Mouse (Mus musculus): ENCODE measurements at regions not wholly inside any gene's neighbourhood (a gene's known extent, or its start where the extent isn't known, plus 50 kb on each side); places are given as distances from the start of the nearest gene placed in this dataset.

DNA sequence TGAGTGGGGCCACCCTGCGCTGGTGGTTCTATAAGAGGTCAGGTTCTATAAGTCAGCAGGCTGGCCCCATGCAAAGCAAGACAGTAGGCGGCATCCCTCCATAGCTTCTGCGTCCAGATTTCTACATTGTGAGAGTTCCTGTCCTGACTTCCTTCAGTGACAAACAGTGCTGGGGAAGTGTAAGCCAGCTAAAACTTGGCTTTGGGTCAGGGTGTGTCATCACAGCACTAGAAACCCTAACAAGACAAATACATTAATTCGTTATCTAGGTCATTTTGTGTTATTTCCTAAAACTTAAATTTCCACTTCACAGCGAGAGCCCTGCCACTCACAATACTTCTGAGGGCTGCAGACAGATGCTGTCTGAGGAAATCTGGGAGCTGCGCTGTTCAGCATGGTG is 181.3 kb downstream of the Ifng start:
- no peak for TF ChIP-seq RCOR1 (conservative IDR thresholded peaks at IDR 0.05; ENCODE audit: low read depth, low read length)
- no peak for TF ChIP-seq UBTF (IDR thresholded peaks at IDR 0.05; ENCODE audit: low read depth, low read length)
- TF ChIP-seq PAX5 (IDR thresholded peaks at IDR 0.05; ENCODE audit: low read length), result no peak
- TF ChIP-seq CHD1 (IDR thresholded peaks at IDR 0.05; ENCODE audit: low read depth, low read length), result no peak
- no peak for TF ChIP-seq MAZ (IDR thresholded peaks at IDR 0.05; ENCODE audit: low read depth, low read length)
- TF ChIP-seq MYC (IDR thresholded peaks at IDR 0.05; ENCODE audit: low read depth, low read length), result no peak
- TF ChIP-seq BHLHE40 (IDR thresholded peaks at IDR 0.05; ENCODE audit: low read depth, low read length), result no peak
- TF ChIP-seq E2F4 (IDR thresholded peaks at IDR 0.05; ENCODE audit: insufficient replicate concordance, low read depth, low read length), result no peak
- no peak for TF ChIP-seq TCF12 (IDR thresholded peaks at IDR 0.05; ENCODE audit: low read depth, low read length)
- TF ChIP-seq USF1 (IDR thresholded peaks at IDR 0.05; ENCODE audit: low read depth, low read length), result no peak
- TF ChIP-seq HCFC1 (IDR thresholded peaks at IDR 0.05; ENCODE audit: low read depth, low read length), result no peak
- TF ChIP-seq USF2 (conservative IDR thresholded peaks at IDR 0.05; ENCODE audit: low read depth, low read length), result no peak
- no peaks in the 10 kb centered on the region for H3K4me1 ChIP-seq (ENCODE audit: control insufficient read depth in 1 of 2, insufficient read depth in 2 of 2)
- dilution Hi-C loops (cut with MboI; ENCODE audit: extremely low pct_ligation_motif_present, extremely low pct_unique_long_range_greater_than_20kb, low sequenced_read_pairs), result no loop called here
- no peak overlapping the region for H3K27ac ChIP-seq (ENCODE audit: insufficient read depth, low read depth)
- H3K27me3 ChIP-seq (replicated peaks), result no peaks in the 10 kb centered on the region
- no peaks in the 10 kb centered on the region for H3K36me3 ChIP-seq (replicated peaks in 1 of 2; ENCODE audit: control insufficient read depth in 1 of 2, insufficient read depth in 1 of 2, low read length in 1 of 2)
- H3K79me2 ChIP-seq (replicated peaks; ENCODE audit: control insufficient read depth, extremely low read depth, insufficient read depth, poor library complexity, severe bottlenecking), result no peaks in the 10 kb centered on the region
- in situ Hi-C loops (cut with MboI; ENCODE audit: low pct_ligation_motif_present, low pct_unique_long_range_greater_than_20kb, low sequenced_read_pairs), result no loop called here
- H3K9me3 ChIP-seq (replicated peaks; ENCODE audit: low read length), result no peaks in the 10 kb centered on the region
- no peak overlapping the region for H3K4me3 ChIP-seq (replicated peaks in 1 of 3; ENCODE audit: low read depth in 2 of 3, low read length in 2 of 3, poor library complexity in 1 of 3)
- DNase-seq (ENCODE audit: extremely low read depth), result no peak
- H3K9ac ChIP-seq (ENCODE audit: insufficient read depth, low read depth), result no peak overlapping the region
- H3K4me2 ChIP-seq (ENCODE audit: insufficient read depth, low read depth, poor library complexity, severe bottlenecking), result no peak overlapping the region

DNA sequence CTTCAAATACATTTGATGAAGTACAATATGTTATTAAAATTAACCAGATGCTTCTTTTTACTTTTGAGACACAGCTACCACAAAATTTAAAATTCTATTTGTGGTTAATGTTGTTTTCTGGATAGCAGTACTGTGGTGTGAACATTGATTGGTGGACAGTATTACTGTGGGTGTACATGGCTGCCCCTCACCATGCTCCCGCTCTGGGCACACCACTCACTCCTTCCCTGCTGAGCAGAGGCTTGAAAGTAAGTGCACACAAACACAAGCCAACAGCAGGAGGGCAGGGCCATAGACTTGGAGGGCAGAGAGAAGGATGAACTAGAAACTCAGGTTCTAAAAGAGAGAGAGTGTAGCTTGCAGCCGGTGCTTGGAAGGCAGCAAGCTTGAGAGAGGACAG is 182.1 kb downstream of the Ifng start:
- no peaks in the 10 kb centered on the region for H3K27me3 ChIP-seq (replicated peaks)
- no peak overlapping the region for H3K4me2 ChIP-seq (ENCODE audit: insufficient read depth, low read depth, poor library complexity, severe bottlenecking)
- no peak for DNase-seq (ENCODE audit: extremely low read depth)
- dilution Hi-C loops (cut with MboI; ENCODE audit: extremely low pct_ligation_motif_present, extremely low pct_unique_long_range_greater_than_20kb, low sequenced_read_pairs), result no loop called here
- no peak overlapping the region for H3K27ac ChIP-seq (ENCODE audit: insufficient read depth, low read depth)
- TF ChIP-seq PAX5 (IDR thresholded peaks at IDR 0.05; ENCODE audit: low read length), result no peak
- TF ChIP-seq CHD1 (IDR thresholded peaks at IDR 0.05; ENCODE audit: low read depth, low read length), result no peak
- TF ChIP-seq JUN (IDR thresholded peaks at IDR 0.05; ENCODE audit: insufficient read depth, low read depth, low read length), result no peak
- no peak for TF ChIP-seq MYC (IDR thresholded peaks at IDR 0.05; ENCODE audit: low read depth, low read length)
- no peak for TF ChIP-seq MXI1 (IDR thresholded peaks at IDR 0.05; ENCODE audit: low read depth, low read length)
- no peak for TF ChIP-seq ZKSCAN1 (IDR thresholded peaks at IDR 0.05; ENCODE audit: borderline replicate concordance, low read depth, low read length)
- no peak for TF ChIP-seq JUND (conservative IDR thresholded peaks at IDR 0.05; ENCODE audit: low read depth, low read length)
- H3K4me3 ChIP-seq (replicated peaks in 1 of 3; ENCODE audit: low read depth in 2 of 3, low read length in 2 of 3, poor library complexity in 1 of 3), result no peak overlapping the region
- H3K4me1 ChIP-seq (ENCODE audit: control insufficient read depth in 1 of 2, insufficient read depth in 2 of 2), result peaks cover 0 to 2% of the 10 kb centered on the region in 2 experiments; a peak in 1 of 4 replicates
- H3K9ac ChIP-seq (ENCODE audit: insufficient read depth, low read depth), result no peak overlapping the region
- no peaks in the 10 kb centered on the region for H3K36me3 ChIP-seq (replicated peaks in 1 of 2; ENCODE audit: control insufficient read depth in 1 of 2, insufficient read depth in 1 of 2, low read length in 1 of 2)
- in situ Hi-C loops (cut with MboI; ENCODE audit: low pct_ligation_motif_present, low pct_unique_long_range_greater_than_20kb, low sequenced_read_pairs), result no loop called here
- no peaks in the 10 kb centered on the region for H3K9me3 ChIP-seq (replicated peaks; ENCODE audit: low read length)
- H3K79me2 ChIP-seq (replicated peaks; ENCODE audit: control insufficient read depth, extremely low read depth, insufficient read depth, poor library complexity, severe bottlenecking), result no peaks in the 10 kb centered on the region
